Mouse (Mus musculus) adrenal gland, postnatal 14 days (tissue): ENCODE measurements at regions not wholly inside any gene's neighbourhood (a gene's known extent, or its start where the extent isn't known, plus 50 kb on each side); places are given as distances from the start of the nearest gene placed in this dataset.

ENCODE experiments used
- DNase-seq: peaks from one replicate; pipeline ENCODE4 v3.0.0; 2021; ENCODE audit warnings: mixed read lengths

- DNase-seq, result no peak
Observed at GRCm38 (mm10) chr2:178660071-178660470, 229.7 kb downstream of the Cdh26 start.

DNA sequence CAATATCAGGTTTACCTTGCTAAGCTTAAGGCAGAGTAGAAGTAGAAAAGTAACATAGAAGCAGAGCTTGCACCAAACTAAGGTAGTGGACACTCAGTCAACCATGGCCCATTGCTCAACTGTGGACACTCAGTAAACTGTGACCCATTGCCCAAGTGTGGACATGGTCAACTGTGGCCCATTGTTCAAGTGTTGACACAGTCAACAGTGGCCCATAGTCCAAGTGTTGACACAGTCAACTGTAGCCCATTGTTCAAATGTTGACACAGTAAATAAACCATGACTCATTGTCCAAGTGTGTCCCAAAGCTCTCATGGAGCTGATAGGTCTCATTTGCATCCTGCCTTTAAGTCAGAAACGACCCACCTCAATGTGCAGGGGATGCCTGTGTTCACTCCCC, 232.1 kb downstream of the Cdh26 start:
- no peak for DNase-seq

DNA sequence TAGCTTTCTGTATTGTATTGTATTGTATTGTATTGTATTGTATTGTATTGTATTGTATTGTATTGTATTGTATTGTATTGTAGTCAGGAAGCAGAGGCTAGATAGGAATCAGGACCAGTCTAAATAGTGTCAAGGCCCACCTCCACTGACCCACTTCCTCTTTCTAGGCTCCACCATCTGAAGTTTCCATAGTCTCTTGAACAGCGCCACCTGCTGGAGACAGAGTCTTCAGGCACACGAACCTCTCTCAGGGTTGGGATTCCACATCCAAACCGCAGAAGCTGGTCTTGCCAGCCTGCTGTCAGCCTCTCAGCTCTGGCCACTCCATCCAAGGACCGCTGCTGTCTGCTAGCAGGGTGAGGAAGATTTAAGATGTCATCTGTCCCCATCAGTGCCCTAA, 234.6 kb downstream of the Cdh26 start:
- DNase-seq, result peak; percentile 79

DNA sequence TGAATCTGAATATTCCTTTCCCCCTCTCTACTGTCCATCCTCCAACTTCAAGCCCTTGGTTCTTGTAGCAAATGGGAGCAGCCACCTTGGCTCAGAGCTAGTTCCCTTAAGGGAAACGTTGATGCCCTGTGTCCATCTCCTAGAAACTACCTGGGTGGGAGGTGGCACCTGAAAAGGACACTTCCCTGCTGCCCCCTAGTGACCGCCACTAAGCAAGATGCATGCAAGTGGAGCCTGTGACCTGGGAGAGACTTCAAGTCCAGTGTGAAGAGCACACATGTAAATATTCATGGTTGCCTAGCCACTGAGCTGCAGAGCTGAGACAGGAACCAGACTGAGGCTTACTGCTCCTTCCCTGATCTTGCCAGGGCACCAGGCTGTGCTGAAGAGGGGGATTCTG, 238.1 kb downstream of the Cdh26 start:
- DNase-seq, result no peak

DNA sequence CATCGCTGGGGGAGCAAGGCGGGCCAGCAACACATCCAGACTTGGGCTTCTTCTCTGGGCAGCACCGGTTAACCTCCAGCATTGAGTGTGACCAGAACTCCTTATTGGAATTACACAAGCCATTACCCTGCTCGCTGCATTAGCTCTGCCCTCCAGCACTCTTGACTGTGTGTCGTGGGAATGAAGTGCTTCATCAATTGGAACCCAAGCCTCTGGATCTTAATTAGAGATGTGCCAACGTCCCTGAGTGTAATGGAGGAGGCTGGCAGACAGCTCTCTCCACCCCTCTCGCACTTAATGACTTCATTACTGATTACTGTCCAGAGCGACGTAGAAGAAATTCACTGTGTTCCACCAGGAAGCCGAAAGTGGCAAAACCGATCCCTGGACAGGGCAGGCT, 240.6 kb downstream of the Cdh26 start:
- DNase-seq, result no peak

GRCm38 (mm10) chr2:178673621-178674020, 243.3 kb downstream of the Cdh26 start:
- peak; percentile 46 for DNase-seq

DNA sequence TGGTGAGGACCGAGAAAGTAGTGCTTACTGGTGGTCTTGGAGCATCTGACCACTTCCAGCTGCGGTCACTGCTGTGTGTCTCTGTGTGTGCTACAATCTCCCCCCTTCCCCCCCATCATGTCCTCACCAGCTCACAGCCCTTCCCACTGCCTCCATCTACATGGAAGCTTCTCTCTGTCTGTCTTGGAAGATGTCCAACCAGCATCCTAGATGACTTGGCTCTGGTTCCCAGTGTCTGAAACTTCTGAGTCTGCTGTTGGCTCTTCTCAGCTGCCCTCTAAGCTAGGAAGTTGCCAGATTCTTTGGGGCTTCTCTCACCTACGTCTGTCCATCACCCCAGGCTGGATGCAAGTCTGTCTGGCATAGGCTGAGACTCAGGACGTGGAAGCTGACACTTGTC, 244.3 kb downstream of the Cdh26 start:
- no peak for DNase-seq

DNA sequence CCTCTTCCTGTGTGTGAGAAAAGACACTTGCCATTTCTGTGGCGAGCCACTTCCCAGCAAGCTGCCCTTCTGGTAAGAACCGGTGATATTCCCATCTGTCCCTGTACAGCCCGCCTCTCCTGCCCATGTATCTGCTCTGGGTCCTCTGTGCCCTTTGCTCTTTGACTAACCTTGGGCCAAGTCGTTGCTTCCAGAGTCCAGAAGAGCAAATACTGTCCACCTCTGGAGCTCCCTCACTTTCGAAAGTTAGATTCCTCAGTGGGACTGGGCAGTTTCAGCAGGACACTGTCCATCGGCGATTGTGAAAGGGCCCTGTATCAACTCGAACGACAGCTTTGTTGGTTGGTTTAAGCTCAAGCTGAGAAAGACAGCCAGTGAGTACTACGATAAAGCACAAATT, 246.6 kb downstream of the Cdh26 start:
- DNase-seq, result no peak

DNA sequence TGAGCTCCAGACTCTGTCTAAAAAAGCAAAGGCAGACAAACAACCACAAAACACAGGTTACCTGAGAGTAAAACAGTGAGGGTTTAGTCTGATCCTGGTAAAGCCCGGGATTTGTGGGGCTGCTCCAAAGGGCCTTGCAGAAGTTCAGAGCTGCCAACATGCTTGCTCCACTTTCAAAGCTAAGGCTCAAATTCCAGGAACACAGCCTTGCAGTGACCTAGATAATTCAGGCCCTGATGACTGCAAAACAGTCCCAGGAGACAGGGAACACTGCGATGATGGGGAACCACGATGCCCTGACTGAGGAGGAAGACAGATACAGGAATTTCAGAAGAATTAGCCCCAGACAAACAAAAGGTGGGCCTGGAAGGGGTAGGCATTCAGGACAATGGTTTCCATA, 250.0 kb downstream of the Cdh26 start:
- DNase-seq, result peak; percentile 31

DNA sequence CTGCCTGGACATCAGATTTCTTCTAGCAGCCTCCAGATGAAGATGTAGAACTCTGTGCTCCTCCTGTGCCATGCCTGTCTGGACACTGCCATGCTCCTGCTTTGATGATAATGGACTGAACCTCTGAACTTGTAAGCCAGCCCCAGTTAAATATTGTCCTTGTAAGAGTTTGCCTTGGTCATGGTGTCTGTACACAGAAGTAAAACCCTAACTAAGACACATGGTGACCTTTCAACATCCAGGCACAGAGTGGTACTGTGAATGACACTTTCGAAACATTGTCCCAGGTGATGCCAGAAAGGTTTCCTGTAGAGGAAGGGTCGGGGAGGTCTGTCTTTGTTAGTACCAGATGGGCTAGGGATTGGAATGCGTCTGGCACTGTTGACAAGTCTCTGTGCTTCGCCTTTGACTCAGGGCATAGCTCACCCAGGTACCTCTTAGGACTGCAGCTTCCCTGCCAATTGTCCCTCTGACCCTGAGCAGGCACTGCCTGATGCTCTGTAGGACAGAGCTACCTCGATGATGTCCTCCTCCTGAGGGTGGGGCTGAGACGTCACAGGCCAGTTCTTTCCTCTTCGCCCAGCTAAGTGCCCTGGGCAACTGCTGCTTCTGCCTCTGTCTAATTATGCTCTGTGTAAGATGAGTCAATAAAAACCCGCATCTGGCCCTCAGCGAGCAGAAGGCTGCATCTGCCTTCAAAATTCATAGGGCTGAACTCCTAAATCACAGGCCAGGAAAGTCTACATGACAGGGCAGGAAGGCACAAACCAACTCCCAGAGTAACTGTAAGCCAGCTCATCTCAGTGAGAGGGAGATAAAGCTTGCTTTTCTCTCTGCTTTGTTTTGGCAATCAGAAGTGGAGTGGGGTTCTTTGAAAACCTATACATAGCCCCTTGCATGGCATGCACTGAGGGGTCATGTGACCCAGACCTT, 254.0 kb downstream of the Cdh26 start:
- DNase-seq, result peak; percentile 20

DNA sequence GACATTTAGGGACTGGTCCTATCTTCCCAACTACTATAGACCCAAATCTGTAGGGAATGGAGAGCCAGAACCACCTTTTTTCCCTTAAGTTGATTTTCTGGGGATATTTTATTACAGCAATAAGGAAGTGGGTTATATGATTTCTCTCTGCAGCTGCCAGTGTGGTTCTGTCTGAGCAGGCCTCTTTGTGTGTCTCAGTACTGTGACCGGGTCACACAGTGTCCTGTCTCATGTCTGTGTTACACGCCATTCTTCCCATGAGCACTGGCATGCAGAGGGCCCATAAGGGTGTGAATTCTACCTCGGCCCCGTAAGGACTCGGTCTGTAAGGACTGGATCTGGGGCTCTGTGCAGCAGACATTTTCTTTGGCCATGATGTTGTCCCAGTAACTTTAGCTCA, 254.9 kb downstream of the Cdh26 start:
- no peak for DNase-seq

DNA sequence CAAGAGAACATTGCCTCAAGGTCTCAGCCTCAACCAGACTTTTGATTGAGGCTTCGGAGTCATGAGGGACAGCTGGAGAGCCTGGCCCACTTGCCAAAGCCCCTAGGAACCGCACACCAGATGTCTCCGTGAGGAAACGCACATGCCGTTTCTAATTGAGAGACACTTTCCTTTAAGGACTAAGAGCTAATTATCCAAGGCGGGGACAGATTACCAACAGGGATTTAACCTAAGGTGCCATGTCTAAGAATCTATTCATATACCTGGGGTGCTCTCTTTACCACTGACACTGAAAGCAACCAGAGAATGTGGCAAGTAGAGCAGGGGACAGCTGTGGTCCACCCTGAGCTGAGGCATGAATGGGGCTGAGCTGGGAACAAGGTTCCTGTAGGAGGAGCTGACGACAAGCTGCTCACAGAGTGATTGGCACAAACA, 255.9 kb downstream of the Cdh26 start:
- no peak for DNase-seq

GRCm38 (mm10) chr2:178688586-178688985, 258.3 kb downstream of the Cdh26 start:
- no peak for DNase-seq

DNA sequence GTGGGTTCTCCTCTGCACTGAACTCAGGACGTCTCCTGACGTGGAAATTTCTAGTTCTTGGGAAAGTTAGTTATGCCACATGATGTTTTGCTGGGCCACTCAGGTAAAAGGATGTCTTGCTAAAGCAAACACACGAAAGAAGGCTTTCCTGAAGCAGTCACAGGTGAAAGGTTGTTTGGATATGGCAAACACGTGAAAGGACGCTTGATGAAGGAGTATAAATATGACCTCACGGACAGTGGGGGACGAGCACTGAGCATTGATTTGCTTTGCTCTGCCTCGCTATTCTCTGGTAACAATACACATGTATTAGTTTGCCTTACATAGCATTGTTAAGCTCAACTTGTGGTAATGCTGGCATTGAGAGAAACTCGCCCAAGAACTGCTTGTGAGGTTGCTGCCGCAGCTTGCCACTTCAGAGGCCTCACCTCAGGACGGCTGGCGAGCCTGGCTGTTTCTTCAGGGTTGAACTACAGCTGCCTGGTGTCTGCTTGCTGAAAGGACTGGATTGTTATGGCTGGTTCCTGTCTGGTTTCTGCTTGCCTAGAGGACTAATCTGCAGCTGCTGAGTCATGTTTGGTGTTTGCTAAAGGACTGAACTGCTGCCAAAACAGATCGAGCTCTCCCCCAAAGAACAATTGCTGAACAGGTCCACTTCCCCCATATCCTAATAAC, 261.0 kb downstream of the Cdh26 start:
- peak; percentile 51 for DNase-seq

GRCm38 (mm10) chr2:178691865-178692228, 261.5 kb downstream of the Cdh26 start:
- no peak for DNase-seq

DNA sequence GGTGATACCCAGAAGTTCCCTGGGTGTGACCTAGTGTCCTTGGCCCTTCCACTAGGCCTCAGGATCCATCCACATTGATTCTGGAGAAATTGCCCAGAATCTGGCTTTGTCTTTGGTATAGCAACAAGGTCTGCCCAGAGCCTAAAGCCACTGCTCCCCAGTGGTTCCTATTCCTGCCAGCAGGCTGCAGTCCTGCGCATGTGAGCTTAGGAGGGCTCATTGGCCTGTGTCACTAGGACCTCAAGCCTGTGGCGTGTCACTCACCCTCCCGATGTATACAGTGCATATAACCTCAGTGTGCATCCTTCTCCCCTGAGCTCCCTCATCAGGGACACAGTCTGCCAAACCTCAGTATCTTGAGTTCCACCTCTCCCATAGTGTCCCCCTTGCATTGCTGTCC, 261.9 kb downstream of the Cdh26 start:
- DNase-seq, result no peak

- peak; percentile 21 for DNase-seq
Observed at GRCm38 (mm10) chr2:178698648-178699047, 268.3 kb downstream of the Cdh26 start.

DNA sequence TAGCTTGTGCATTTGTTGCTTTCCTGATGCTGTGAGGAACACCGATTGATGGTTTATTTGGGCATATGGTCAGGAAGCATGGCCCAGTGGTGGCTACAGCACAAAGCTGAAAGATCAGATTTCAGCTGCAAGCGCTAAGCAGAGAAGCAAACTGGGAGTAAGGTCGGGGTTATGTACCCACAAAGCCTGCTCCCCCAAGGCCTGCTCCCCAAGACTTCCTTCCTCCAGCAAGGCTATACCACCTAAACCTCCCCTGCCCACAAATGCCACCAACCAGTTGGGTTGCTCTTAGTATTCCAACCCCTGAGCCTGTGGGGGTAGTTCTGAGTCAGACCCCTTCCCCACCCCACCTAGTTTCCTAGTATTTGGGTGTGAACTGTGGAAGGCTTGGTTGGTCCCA, 270.5 kb downstream of the Cdh26 start:
- DNase-seq, result no peak

- no peak for DNase-seq
Observed at GRCm38 (mm10) chr2:178704510-178704909, 274.2 kb downstream of the Cdh26 start.

GRCm38 (mm10) chr2:178708649-178709048, 278.3 kb downstream of the Cdh26 start:
- DNase-seq, result no peak

- DNase-seq, result no peak
Observed at GRCm38 (mm10) chr2:178709192-178709881, 279.0 kb downstream of the Cdh26 start.

GRCm38 (mm10) chr2:178710001-178710400, 279.7 kb downstream of the Cdh26 start:
- no peak for DNase-seq

GRCm38 (mm10) chr2:178711587-178712080, 281.3 kb downstream of the Cdh26 start:
- no peak for DNase-seq
